Mouse (Mus musculus) ES-E14 (cell line): Measurements from ENCODE around the gene Mapkapk3. TPM values are rescaled to one million over a fixed set of nuclear protein-coding genes. Genes with fewer than 3 reads are reported as not detected.

ENCODE experiments used
- DNase-seq: peaks from one replicate; pipeline ENCODE4 v3.0.0-alpha.2; 2013; ENCODE audit warnings: low read depth, low spot score
- H3K27ac ChIP-seq: 2 replicates; pipeline ENCODE4 v1.5.1; 2012; ENCODE audit warnings: low read depth, mild to moderate bottlenecking, low read length, moderate library complexity, mixed read lengths; ENCODE audit not compliant: poor library complexity, insufficient read depth, severe bottlenecking
- H3K36me3 ChIP-seq: 2 replicates; pipeline ENCODE4 v1.6.1; 2012; ENCODE audit warnings: mild to moderate bottlenecking, low read length, moderate library complexity, mixed read lengths; ENCODE audit not compliant: control insufficient read depth, poor library complexity, insufficient read depth, severe bottlenecking
- H3K4me1 ChIP-seq, 2 experiments: fragments of 150-350 bp in 1 of 2; sonication (generic) in 1 of 2; 2 replicates each; pipeline ENCODE4 v1.6.1; 2012; ENCODE audit warnings: low read length in 2 of 2, mild to moderate bottlenecking in 1 of 2, mixed read lengths in 1 of 2; ENCODE audit not compliant: control insufficient read depth in 2 of 2, insufficient read depth in 2 of 2, poor library complexity in 1 of 2
- H3K4me3 ChIP-seq, 2 experiments: fragments of 150-350 bp in 1 of 2; sonication (generic) in 1 of 2; 2 replicates each; pipeline ENCODE4 v1.5.1; 2012; ENCODE audit warnings: low read length in 2 of 2, low read depth in 1 of 2, mild to moderate bottlenecking in 1 of 2, mixed read lengths in 1 of 2; ENCODE audit not compliant: insufficient read depth in 1 of 2, poor library complexity in 1 of 2, severe bottlenecking in 1 of 2
- H3K9ac ChIP-seq: 2 replicates; pipeline ENCODE4 v1.6.1; 2012; ENCODE audit warnings: low read depth, mild to moderate bottlenecking, low read length, mixed read lengths; ENCODE audit not compliant: poor library complexity, insufficient read depth, severe bottlenecking
- H3K9me3 ChIP-seq: fragments of 150-350 bp; sonication (generic); 2 replicates; pipeline ENCODE4 v1.6.1; 2012; ENCODE audit warnings: low read depth, mild to moderate bottlenecking, low read length; ENCODE audit not compliant: control insufficient read depth, insufficient read depth
- CHD2 ChIP-seq: IDR thresholded peaks from 2 replicates; pipeline ENCODE4 v1.6.1; 2014; ENCODE audit warnings: mild to moderate bottlenecking, low read depth, low read length, inconsistent platforms
- HCFC1 ChIP-seq: IDR thresholded peaks from 2 replicates; pipeline ENCODE4 v1.6.1; 2012; ENCODE audit warnings: low read length, inconsistent platforms, borderline replicate concordance; ENCODE audit not compliant: insufficient read depth
- MAFK ChIP-seq: IDR thresholded peaks from 2 replicates; pipeline ENCODE4 v1.6.1; 2014; ENCODE audit warnings: mild to moderate bottlenecking, low read depth, low read length, inconsistent platforms; ENCODE audit not compliant: insufficient read depth
- ZC3H11A ChIP-seq: IDR thresholded peaks from 2 replicates; pipeline ENCODE4 v1.6.1; 2012; ENCODE audit warnings: low read depth, mild to moderate bottlenecking, inconsistent platforms, low read length, borderline replicate concordance
- ZNF384 ChIP-seq: IDR thresholded peaks from 2 replicates; pipeline ENCODE4 v1.6.1; 2012; ENCODE audit warnings: low read depth, low read length, inconsistent platforms
- in situ Hi-C, 2 experiments: fragments of 600-800 bp; cut with MboI; formaldehyde crosslinking; loops; one replicate each; pipeline ENCODE4 v1.15.1; 2025; ENCODE audit warnings: low sequenced_read_pairs in 2 of 2, inconsistent platforms in 1 of 2; ENCODE audit not compliant: unreplicated experiment in 2 of 2
- total RNA-seq: library from RNA; depleted of rRNA; stranded (reverse); fragments of 300-350 nt; gene quantifications from 2 replicates; pipeline ENCODE4 v1.2.3, GENCODE M21; 2012

Gene Mapkapk3
- total RNA-seq, 1 experiment = 25.7 TPM

DNA sequence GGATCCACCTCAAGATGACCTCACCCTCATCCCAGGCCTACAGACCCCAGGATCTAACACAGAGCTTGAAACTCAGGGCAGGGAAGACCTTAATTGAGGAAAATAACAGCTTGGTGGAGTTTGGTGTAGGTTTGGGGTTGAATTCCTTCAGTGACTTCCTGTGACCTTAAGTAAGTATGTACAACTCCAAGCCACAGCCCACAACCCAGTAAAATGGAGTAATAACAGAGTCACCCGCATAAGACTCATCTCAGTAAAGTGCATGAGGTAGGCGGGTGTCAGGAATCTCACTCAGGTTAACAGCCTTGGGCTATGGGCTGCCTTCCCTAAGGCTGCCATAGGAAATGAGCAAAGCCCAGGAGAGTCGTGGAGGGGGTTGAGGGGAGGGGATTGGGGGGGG is 24.9 kb downstream of the Mapkapk3 start:
- in situ Hi-C loops = no loop called here
- no peak for DNase-seq
- H3K4me1 ChIP-seq = peaks cover 0 to 9% of the 10 kb centered on the region in 2 experiments; a peak in 2 of 4 replicates
- no peak overlapping the region for H3K27ac ChIP-seq
- TF ChIP-seq HCFC1 (no peak), CHD2 (no peak), ZC3H11A (no peak)
- no peak overlapping the region for H3K9ac ChIP-seq
- peaks cover 11% of the 10 kb centered on the region for H3K36me3 ChIP-seq
- H3K4me3 ChIP-seq = no peak overlapping the region
- no peaks in the 10 kb centered on the region for H3K9me3 ChIP-seq

- no peak for DNase-seq
- in situ Hi-C loops = no loop called here
- Histone ChIP-seq H3K9ac (no peak overlapping the region), H3K4me3 (no peak overlapping the region), H3K36me3 (peaks cover 14% of the 10 kb centered on the region), H3K9me3 (no peaks in the 10 kb centered on the region), H3K27ac (no peak overlapping the region), H3K4me1 (peaks cover 0 to 9% of the 10 kb centered on the region in 2 experiments; a peak in 2 of 4 replicates)
- no peak for TF ChIP-seq ZC3H11A
- no peak for TF ChIP-seq CHD2
- TF ChIP-seq HCFC1 = no peak
- TF ChIP-seq MAFK = no peak
- no peak for TF ChIP-seq ZNF384
Observed at GRCm38 (mm10) chr9:107263912-107264311, 25.8 kb downstream of the Mapkapk3 start.

DNA sequence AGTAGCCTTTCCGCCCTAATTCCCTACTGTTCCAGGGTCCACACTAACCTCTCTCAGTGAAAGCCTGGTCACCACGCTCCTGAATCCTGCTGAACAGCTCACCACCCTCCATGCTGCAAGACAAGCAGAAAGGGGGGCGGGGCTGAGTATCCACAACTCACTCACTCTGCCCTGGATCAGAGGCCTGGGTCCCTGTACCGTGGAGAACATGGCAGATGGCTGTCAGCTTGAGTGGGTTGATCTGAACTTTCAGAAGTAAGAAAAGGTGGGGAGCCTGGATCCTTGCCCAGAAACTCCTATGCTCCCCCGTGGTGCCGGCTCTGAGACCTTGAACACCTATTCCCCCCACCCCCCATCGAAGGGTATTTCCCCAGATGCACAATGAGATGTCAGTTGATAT is 27.3 kb downstream of the Mapkapk3 start:
- in situ Hi-C loops = no loop called here
- Histone ChIP-seq H3K4me3 (no peak overlapping the region), H3K9me3 (no peaks in the 10 kb centered on the region), H3K4me1 (peaks cover 0 to 6% of the 10 kb centered on the region in 2 experiments; a peak in 2 of 4 replicates), H3K36me3 (peaks cover 14% of the 10 kb centered on the region), H3K27ac (no peak overlapping the region), H3K9ac (no peak overlapping the region)
- no peak for DNase-seq
- TF ChIP-seq CHD2 (no peak), ZNF384 (no peak), HCFC1 (no peak), ZC3H11A (no peak), MAFK (no peak)

GRCm38 (mm10) chr9:107261792-107262191 is 27.9 kb downstream of the Mapkapk3 start:
- no peak overlapping the region for H3K27ac ChIP-seq
- in situ Hi-C loops = no loop called here
- no peak overlapping the region for H3K4me3 ChIP-seq
- H3K9me3 ChIP-seq = no peaks in the 10 kb centered on the region
- no peak for DNase-seq
- H3K4me1 ChIP-seq = 0 out of 4 replicates have a peak, but pooled peaks cover 0 to 2% of the 10 kb centered on the region in 2 experiments
- peaks cover 17% of the 10 kb centered on the region for H3K36me3 ChIP-seq
- TF ChIP-seq CHD2 (no peak), HCFC1 (no peak), ZNF384 (no peak), MAFK (no peak), ZC3H11A (no peak)
- no peak overlapping the region for H3K9ac ChIP-seq

DNA sequence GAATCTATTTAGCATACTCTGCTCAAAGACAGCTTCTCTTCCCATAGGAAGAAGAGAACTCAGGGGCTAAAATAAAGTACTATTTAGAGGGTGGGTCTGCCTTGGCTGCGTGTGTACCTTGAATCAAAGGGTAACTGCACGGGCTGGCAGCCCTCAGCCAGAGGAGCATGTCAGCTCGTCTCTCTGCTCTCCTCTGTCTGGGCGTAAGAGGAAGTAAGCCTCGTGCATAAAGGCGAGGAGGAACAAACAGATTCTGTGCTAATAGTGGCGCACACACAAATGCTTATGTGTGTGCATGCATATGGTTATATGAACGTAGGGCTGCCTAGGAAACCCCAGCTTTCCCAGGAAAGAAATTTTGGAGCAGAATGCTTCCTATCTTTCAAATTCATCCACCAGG is 28.8 kb downstream of the Mapkapk3 start:
- peaks cover 24% of the 10 kb centered on the region for H3K36me3 ChIP-seq
- TF ChIP-seq ZNF384 = no peak
- TF ChIP-seq ZC3H11A = no peak
- TF ChIP-seq MAFK = no peak
- no peak for TF ChIP-seq HCFC1
- TF ChIP-seq CHD2 = no peak
- H3K4me1 ChIP-seq = 0 out of 4 replicates have a peak, but pooled peaks cover 0 to 5% of the 10 kb centered on the region in 2 experiments
- H3K9ac ChIP-seq = no peak overlapping the region
- in situ Hi-C loops = no loop called here
- no peak overlapping the region for H3K4me3 ChIP-seq
- H3K9me3 ChIP-seq = no peaks in the 10 kb centered on the region
- DNase-seq = no peak
- H3K27ac ChIP-seq = no peak overlapping the region
